Mouse (Mus musculus) ES-E14 (cell line): ENCODE measurements around the gene Pclo.
"Not testable (repeated sequence)": the region's sequence is repeated elsewhere in the genome, so short reads cannot be mapped to it uniquely, and the experiment has no call there.

ENCODE experiments used
- CHD2 ChIP-seq: IDR thresholded peaks from 2 replicates; pipeline ENCODE4 v1.6.1; 2014; ENCODE audit warnings: mild to moderate bottlenecking, low read depth, low read length, inconsistent platforms
- HCFC1 ChIP-seq: IDR thresholded peaks from 2 replicates; pipeline ENCODE4 v1.6.1; 2012; ENCODE audit warnings: low read length, inconsistent platforms, borderline replicate concordance; ENCODE audit not compliant: insufficient read depth
- ZNF384 ChIP-seq: IDR thresholded peaks from 2 replicates; pipeline ENCODE4 v1.6.1; 2012; ENCODE audit warnings: low read depth, low read length, inconsistent platforms

GRCm38 (mm10) chr5:14494431-14494830, 20.3 kb upstream of the Pclo start:
- TF ChIP-seq HCFC1, CHD2, ZNF384: not testable (repeated sequence)
